Mouse (Mus musculus) hindlimb bud, embryonic 11.5 days (tissue): ENCODE measurements around the gene Tango6.

Source experiments
- DNase-seq: peaks from one replicate; pipeline ENCODE4 v3.0.0-alpha.2; 2012; ENCODE audit warnings: low read depth, low spot score; ENCODE audit errors: extremely low spot score

Gene Tango6

GRCm38 (mm10) chr8:106812560-106812959, 129.7 kb downstream of the Tango6 start:
- no peak for DNase-seq

GRCm38 (mm10) chr8:106816431-106817170, 133.7 kb downstream of the Tango6 start:
- no peak for DNase-seq

- DNase-seq = no peak
Observed at GRCm38 (mm10) chr8:106817171-106817545, 134.3 kb downstream of the Tango6 start.

GRCm38 (mm10) chr8:106818626-106819515, 136.0 kb downstream of the Tango6 start:
- DNase-seq = no peak

- no peak for DNase-seq
Observed at GRCm38 (mm10) chr8:106819581-106819980, 136.7 kb downstream of the Tango6 start.

- DNase-seq = no peak
Observed at GRCm38 (mm10) chr8:106820553-106821515, 138.0 kb downstream of the Tango6 start.

GRCm38 (mm10) chr8:106828921-106829320, 146.1 kb downstream of the Tango6 start:
- DNase-seq = no peak

GRCm38 (mm10) chr8:106829526-106830045, 146.7 kb downstream of the Tango6 start:
- no peak for DNase-seq

GRCm38 (mm10) chr8:106834899-106835298, 152.0 kb downstream of the Tango6 start:
- no peak for DNase-seq

GRCm38 (mm10) chr8:106836525-106836924, 153.7 kb downstream of the Tango6 start:
- no peak for DNase-seq

GRCm38 (mm10) chr8:106838803-106839202, 155.9 kb downstream of the Tango6 start:
- no peak for DNase-seq

GRCm38 (mm10) chr8:106839209-106840001, 156.5 kb downstream of the Tango6 start:
- no peak for DNase-seq

GRCm38 (mm10) chr8:106850034-106850433, 167.2 kb downstream of the Tango6 start:
- no peak for DNase-seq

GRCm38 (mm10) chr8:106854534-106855241, 171.8 kb downstream of the Tango6 start:
- no peak for DNase-seq

- DNase-seq = no peak
Observed at GRCm38 (mm10) chr8:106855242-106855562, 172.3 kb downstream of the Tango6 start.

GRCm38 (mm10) chr8:106862845-106863244, 180.0 kb downstream of the Tango6 start:
- no peak for DNase-seq

- DNase-seq = no peak
Observed at GRCm38 (mm10) chr8:106865354-106865753, 182.5 kb downstream of the Tango6 start.

GRCm38 (mm10) chr8:106870051-106870450, 187.2 kb downstream of the Tango6 start, which contains the start of gene Has3:
Gene Has3, plus strand, starts transcription at chr8:106870242.
- DNase-seq = no peak
